Mouse (Mus musculus) heart, adult 2 months (tissue): ENCODE data around the gene Gm20390.

Experiments
- CTCF ChIP-seq: fragments of 200-600 bp; IDR thresholded peaks from 2 replicates; pipeline ENCODE4 v1.8.1; 2022; ENCODE audit warnings: antibody characterized with exemption, mild to moderate bottlenecking, moderate library complexity
- EP300 ChIP-seq: fragments of 200-500 bp; IDR thresholded peaks from 2 replicates; pipeline ENCODE4 v1.6.1; 2011; ENCODE audit warnings: low read depth, low read length, control low read depth; ENCODE audit not compliant: insufficient read depth
- POLR2A ChIP-seq: fragments of 200-500 bp; IDR thresholded peaks from 2 replicates; pipeline ENCODE4 v1.6.1; 2011; ENCODE audit warnings: mild to moderate bottlenecking, low read depth, low read length, control low read depth; ENCODE audit not compliant: insufficient read depth

DNA sequence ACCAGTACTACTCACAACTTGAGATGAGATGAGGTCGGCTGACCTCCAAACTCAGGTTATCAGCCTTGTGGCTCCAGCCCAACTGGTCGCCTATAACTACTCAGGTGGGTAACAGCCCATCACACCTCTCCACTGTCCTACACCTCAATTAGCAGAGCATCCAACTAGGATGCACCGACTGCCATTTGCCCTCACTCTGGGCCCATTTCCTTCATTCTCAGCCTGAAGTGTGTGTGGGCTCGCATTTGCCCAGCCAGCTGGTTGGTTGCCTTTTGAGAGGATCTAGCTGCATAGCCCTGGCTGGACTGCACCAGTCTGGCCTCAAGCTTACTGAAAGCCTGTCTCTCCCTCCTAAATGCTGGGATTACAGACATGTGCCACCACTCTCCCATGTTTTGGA is 10.3 kb downstream of the Gm20390 start:
- TF ChIP-seq EP300 = no peak
- no peak for TF ChIP-seq POLR2A
- TF ChIP-seq CTCF = no peak
